Mouse (Mus musculus) liver, adult (tissue): ENCODE results near the gene Adam25.
"Not testable (repeated sequence)": the region's sequence is repeated elsewhere in the genome, so short reads cannot be mapped to it uniquely, and the experiment has no call there.

Source experiments
- GATA4 ChIP-seq: IDR thresholded peaks from 2 replicates; pipeline ENCODE4 v1.6.1; 2014; ENCODE audit warnings: mild to moderate bottlenecking, low read length; ENCODE audit not compliant: insufficient replicate concordance

Gene Adam25

GRCm38 (mm10) chr8:40751908-40752307, at the start of gene Adam25:
Gene Adam25 (plus strand): TSS chr8:40752208.
- TF ChIP-seq GATA4, result not testable (repeated sequence)

DNA sequence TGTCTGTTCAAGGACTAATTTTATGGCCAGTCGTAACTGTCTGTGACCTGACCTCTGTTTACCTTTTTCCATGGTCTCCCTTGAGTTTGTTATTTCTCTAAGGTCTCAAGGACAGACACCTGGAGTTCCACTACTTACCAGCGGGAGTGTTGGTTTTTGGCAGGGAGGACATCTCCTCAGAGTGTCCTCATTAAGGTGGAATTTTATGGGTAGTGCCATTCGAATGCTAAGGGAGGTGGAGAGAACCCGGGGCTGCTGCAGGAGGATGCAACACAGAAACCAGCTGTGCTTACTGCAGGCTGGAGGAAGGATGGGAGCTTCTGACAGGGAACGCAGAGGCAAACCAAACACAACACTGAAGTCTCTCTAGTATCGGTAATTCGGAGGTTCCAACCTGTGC, 36.0 kb upstream of the Adam25 start:
- TF ChIP-seq GATA4, result no peak

- TF ChIP-seq GATA4, result no peak
These were observed 31.3 kb downstream of the Adam25 start for GRCm38 (mm10) chr8:40783320-40783719.

GRCm38 (mm10) chr8:40792973-40793372, 41.0 kb downstream of the Adam25 start, which contains the start of gene Adam20:
Gene Adam20 (plus strand): TSS chr8:40793273.
- TF ChIP-seq GATA4, result not testable (repeated sequence)

DNA sequence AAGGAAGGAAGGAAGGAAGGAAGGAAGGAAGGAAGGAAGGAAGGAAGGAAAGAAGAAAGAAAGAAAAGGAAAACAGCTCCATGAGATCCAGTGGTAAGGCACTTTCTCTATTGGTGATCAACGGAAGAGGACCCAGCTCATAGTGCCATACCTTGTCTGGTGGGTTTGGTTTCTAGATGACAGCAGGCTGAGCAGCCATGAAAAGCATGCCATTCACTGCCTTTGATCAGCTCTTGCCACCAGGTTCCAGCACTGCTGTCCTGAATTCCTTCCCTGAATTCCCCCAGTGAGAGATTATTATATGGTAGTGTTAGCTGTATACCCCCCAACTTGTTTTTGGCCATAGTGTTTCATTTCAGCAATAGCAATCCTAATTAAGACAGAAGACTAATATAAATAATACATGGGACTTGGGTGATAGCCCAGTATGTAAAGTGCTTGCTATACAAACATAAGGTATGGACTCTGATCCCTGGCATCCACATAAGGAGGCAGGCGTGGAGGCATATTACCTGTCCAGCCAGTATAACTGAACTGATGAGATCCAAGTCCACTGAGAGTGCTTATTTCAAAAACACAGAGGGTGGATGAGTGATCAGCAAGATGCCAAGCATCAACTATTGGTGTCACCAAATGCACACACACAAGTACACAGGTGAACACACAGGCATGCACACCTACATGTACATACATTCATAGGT, 51.5 kb downstream of the Adam25 start:
- no peak for TF ChIP-seq GATA4
